Mouse (Mus musculus): ENCODE data around the gene Loxl3.

Loxl3 gene

DNA sequence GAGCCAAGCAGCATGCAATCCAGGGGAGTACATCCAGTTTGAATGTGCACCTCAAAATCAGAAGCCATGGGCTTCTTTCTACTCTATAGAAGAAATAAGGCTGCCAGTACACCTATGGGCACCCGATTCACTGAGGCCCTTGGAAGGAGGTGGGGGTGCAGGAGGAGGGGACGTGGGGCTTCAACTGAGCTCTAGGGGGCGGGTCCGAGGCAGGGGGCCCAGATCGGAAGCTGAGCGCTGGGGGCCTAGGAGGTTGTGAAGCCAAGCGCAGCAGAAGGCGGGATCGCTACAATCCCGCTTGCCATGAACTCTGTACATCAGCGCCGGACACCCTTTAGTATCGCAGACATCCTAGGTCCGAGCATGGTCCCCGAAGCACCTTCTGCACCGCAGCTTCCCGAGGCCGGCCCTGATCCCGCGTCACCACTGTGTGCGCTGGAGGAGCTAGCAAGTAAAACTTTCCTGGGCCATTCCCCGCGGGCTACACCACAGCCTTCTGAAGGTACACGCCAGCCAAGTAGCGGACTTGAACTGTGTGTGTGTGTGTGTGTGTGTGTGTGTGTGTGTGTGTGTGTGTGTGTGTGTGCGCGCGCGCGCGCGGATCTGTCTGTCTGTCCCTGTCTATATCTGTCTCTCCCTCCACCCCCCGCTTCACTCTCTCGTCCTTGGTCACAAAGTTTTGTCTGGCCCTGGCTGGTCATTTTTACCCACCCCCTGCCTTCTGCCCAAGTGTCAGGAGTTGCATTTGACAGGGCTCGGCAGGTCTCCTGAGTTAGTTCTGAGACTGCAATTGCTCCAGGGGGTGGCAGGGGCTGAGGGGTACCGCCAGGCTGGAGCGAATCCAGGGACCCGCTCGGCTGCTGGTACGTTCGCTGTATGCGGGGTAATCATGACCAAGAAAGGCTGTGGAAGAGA, 52.4 kb downstream of the Loxl3 start, which contains the start of gene Lbx2:
Gene Lbx2 (plus strand): TSS at position 247 of the 915 bp plus-strand sequence.
- DNase-seq (ENCODE audit: low read depth, low spot score) = no peak

DNA sequence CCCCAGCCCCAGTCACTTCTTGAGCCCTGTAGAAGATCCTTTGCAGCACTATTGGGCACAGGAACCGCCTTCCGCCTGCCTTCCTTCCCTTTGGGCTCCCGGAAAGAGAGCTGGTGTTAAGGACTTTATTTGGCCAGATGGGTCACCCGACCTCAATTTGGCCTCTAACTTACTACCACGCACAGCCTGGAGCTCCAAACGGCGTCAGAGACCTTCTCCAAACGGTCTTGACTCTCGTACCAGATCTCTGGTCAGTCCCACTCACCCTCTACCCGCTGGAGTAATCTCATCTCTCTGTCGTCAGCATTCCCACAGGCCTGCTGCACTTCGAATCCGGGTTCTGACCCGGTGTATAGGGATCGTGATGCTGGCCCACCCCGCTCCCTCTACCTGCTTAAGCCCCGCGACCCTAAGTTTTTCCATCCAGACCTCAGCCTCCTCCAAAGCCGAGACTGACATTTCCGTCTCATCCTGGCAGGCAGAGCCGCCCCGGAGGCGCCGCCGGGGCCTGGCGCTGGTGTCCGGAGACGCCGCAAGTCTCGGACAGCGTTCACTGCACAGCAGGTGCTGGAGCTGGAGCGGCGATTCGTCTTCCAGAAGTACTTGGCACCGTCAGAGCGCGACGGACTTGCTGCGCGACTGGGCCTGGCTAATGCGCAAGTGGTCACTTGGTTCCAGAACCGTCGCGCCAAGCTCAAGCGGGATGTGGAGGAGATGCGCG, 53.4 kb downstream of the Loxl3 start:
- no peak for DNase-seq (ENCODE audit: low read depth, low spot score)

DNA sequence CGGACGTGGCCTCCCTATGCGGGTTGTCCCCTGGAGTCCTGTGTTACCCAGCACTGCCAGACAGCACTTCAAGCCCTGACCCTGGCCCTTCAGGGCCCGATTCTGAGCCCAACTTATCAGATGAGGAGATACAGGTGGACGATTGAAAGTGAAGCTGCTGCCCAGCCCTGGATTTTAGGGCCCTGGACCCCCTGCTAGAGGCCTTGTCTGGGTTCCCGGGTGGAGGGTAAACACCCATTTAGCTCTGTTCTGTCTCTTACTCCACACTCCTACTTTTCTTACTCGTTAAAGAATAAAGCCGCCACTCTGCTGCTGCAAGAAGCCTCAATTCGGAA, 53.9 kb downstream of the Loxl3 start:
- DNase-seq (ENCODE audit: low read depth, low spot score) = no peak

DNA sequence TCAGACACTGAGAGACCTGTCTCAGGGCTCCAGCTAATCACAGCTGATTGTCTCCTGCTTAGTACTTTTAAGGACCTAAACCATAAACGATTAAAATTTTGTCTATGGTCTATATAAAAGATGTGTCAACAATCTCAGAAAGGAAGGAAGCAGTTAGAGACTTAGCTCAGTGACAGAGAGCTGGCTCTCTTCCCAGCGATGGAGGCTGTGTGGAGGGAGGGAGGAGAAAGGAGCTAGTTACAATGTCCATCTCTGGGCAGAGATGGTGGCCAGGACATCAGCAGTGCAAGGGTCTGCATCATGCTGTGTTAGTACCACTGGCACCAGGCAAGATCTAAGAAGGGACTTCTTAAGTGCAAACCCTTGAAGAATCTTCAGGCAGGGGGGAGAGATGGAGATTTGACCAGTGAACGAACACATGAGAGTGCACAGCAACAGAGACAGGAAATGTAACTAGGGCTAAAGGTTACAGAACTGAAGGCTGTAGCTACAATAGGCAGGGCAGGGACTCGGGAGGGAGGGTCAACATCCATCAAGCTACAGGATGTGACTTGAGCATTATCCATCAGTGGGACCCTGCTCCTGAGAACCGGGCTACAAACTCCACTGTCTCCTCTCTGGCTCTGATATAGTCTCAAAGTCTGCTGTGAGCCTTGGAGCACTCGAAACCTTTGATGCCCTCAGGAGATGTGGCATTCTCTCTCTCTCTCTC, 58.6 kb downstream of the Loxl3 start:
- no peak for DNase-seq (ENCODE audit: low read depth, low spot score)

DNA sequence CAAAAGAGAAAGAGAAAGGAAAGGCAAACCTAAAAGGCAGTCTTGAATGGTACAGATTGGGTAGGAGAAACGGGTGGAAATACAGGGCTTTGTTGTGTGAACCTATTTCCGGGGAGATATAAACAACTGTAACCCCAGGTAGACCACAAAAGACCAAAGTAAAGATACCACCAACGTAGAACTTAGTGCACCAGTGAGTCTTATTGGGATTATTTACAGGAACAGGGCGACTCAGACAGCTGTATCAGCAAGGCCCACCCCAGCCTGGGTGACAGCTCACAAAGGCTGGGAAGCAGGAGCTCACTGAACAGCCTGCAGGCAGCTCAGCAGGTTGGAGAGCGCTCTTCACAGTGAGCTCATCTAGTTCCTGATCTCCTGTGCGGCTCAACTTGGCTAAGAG, 62.0 kb downstream of the Loxl3 start:
- no peak for DNase-seq (ENCODE audit: low read depth, low spot score)

DNA sequence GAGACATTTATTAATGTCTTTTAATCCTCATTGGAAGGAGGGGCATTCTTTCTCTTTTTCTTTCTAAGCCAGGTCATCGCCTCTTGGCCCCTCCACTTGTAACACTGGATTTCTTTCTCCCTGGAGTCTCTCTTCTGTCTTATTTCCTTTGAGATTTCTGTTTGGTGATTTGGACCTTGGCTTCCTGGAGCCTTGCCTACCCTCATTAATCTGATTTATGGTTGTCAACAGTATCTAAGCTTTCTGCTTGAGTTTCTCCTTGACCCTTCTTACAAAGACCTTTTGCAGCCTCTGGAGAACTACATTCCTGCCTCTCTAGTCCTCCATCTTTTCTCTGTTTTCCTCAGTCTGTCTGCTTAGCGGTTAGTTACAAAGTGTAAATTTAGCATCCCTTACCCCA, 64.4 kb downstream of the Loxl3 start:
- DNase-seq (ENCODE audit: low read depth, low spot score) = no peak

DNA sequence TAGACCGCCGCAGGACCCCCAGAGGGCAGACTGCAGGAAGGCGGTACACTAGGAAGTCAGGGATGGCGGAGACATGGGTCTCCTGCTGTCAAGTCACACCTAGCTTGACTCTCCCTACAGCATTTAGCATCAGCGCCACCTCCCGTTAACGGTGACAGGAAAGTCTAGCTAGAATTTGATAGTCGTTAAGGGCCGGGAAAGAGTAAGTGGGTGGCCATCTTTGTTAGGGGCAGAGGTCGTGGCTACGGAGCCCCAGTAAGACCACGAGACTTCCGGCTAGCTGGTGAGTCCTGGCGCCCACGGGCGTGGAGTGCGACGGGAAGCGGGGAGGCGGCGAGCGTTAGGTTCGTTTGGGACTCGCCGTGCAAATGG, 67.3 kb downstream of the Loxl3 start, which contains the start of the genes Ccdc142 and Gm42688:
Gene Ccdc142 (plus strand): TSS at position 286 of the 372 bp plus-strand sequence.
Gene Gm42688 (plus strand): TSS at position 302 of the 372 bp plus-strand sequence.
- DNase-seq (ENCODE audit: low read depth, low spot score) = no peak

DNA sequence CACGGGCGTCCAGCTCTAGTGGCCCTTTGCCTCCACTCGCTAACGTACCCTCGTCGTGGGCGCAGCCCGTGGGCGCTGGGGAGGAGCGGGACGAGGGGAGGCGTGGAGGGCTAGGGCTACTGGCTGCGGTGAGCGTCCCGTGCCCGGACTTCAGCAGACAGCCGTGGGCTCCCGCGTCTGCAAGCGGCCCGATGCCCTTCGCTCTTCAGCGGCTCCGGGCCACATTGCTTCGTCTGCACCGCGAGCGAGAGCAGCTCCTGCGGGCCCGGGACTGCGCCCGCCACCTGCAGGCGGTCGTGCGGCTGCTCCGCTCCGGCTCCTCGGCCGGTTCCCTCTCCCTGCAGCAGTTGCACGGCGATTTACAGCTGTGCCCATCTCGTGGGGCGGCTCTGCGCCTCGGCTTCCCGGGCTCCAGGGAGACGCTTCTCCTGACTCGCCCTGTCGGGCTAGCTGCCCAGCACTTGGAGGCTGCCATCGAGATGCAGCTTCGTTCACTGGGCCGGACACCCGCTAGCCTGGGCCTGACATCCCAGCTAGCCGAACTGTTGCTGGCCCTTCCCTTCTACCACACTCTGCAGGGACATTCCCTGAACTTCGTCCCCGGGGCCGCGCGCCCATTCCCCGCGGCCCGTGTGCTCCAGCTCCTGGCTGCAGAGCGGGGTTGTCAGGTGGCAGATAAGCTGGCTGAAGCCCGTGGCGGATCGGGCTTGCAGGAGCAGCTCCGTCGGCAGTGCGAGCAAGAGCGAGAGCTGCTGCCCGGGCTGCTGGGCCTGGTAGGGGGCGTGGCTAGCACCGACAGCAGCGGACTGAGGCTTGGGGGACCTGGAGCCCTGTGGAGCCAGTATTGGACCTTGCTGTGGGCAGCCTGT, 67.9 kb downstream of the Loxl3 start:
- DNase-seq (ENCODE audit: low read depth, low spot score) = no peak

Measured in WW6 (cell line).